Mouse (Mus musculus) mature B cell (primary cell): ENCODE results near the gene Tmem251.

Experiments used
- in situ Hi-C: fragments of 300-500 bp; cut with MboI; formaldehyde crosslinking; loops from 2 replicates; pipeline ENCODE4 v1.14.3; 2019

The Tmem251 gene

GRCm38 (mm10) chr12:102743589-102744574 lies at the start of gene Tmem251, which contains the start of gene Moap1:
Gene Tmem251, plus strand, starts transcription at chr12:102743762.
Gene Moap1, minus strand, starts transcription at chr12:102743661.
- in situ Hi-C loops = loop anchor here (25.0 kb wide), 2 partner anchors 318 to 782 kb away; partner anchors contain the start of gene Atxn3

DNA sequence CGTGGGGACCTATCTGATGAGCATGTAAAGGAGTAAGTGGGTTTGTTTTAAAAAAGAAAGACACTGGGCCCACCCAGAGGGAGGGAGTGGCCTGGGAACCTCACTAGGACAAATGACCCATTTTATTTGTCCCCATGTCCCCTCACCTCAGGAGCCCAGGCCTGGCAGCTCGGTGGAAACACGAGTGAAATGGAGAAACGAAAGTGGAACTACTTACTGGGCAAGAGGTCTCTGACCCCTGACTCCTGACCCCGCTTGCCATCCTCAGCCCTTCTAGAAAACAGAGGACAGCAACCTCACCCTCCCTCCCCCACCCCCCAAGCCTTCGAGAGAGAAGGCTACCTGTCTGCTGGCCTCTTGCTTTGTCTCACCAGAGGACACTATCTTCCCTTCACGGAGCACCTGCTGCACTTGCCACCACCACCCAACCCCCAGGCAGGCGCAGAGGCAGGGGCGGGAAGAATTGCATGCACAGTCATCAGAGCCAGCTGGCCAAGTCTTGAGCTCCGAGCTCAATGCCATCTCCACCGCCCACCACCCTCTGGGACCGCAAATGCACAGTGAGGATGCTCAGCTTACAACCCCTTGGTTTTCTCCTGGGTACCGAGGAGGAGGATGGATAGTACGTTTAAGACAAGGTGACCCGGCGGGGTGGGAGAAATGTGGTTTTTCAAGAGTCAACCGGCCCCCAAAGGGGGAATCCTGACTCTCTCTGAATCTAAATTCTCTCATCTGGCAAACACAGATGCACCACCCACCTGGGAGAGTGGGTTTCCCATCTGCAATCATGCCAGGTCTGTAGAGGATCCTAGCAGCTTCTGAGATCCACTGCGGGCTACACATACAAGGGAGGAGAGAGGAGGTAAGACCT lies 48.0 kb upstream of the Tmem251 start:
- in situ Hi-C loops = no loop called here

GRCm38 (mm10) chr12:102696635-102697354 lies 46.8 kb upstream of the Tmem251 start:
- in situ Hi-C loops = no loop called here

- in situ Hi-C loops = no loop called here
Measured at GRCm38 (mm10) chr12:102697381-102697780, 46.2 kb upstream of the Tmem251 start.

DNA sequence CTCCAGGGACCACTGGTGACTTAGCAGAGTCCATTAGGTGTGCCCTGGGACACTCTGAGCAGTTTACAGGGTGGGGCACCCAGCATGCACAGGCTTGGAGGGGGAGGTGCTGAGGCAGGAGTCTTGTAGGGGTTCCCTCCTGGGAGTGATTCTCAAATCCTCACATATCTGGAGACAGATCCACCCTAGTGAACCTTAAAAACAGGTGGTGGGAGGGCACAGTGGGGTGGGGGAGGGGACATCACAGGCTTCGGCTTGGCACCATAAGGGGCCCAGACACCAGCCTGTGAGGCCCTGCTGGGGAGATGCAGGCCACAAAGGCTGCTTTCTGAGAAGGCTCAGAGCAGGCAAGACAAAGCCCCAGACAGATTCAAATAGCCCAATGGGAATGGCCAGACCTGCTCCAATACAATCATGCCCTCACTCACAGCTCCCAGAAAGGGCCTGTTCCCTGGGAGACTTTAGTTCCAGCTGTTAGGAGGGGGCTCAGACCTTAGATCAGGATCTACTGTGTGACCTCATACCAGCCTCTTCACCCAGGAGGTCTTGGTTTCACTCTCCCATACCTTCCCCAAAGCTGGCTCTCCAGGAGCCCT lies 45.4 kb upstream of the Tmem251 start:
- in situ Hi-C loops = no loop called here

- in situ Hi-C loops = no loop called here
Measured at GRCm38 (mm10) chr12:102699156-102699555, 44.4 kb upstream of the Tmem251 start.

- in situ Hi-C loops = no loop called here
Measured at GRCm38 (mm10) chr12:102700453-102700852, 43.1 kb upstream of the Tmem251 start.

DNA sequence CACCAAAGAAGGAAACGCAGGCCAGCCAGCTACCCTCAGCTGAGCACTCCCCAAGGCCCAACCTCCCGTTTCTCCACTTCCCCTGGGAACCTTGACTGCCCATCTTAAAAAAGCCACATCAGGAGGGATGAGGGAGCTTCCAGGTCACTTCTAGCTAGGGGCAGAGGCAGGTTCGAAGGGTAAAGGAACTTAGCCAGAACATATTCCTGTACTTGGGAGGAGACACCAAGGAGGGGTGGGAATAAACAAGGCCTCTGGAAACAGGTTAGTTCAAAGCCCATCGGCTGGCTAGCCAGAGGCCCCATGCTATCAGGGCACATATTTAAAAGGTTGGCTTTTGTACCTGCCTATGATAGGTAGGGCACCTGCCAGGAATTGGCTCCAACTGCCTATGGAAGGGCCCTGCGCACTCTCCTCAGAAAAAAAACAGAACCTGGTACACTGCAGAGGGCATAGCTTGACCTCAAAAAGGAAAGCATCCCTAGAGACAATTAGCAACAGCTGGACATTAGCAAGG lies 41.8 kb upstream of the Tmem251 start:
- in situ Hi-C loops = no loop called here

DNA sequence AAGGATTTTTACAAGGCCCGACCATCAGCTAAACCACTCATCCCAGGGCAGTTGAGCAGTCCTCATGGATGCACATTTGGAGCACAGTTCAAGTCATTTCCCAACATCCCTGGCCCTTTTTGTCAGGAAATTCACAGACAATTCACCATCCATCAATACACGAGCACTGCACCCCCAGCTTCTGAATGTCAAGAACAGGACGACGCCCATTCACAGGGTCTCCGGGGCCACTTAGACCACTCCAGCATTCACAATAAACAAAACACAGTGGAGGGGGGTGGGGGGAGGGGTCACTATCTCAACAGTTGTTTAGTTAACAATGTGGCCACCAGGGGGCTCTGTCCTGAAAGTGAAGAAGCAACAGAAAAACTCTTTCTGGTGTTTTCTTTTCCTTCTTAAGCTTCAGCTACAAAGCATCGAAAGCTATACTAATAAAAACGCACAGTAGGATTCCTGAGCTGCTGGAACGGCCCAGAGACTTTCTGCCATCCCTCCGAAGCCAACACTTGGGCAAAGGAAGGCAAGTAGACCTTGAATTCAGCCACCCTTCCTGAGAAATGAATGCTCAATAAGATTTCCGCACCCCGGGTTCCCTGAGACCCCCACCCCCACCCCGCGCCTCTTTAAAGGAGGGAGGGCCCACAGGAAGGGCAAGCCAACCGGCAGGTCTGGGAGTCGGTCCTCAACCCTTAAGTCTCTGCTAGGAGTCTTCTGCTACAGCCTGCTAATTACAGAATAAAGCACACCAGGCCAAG lies 41.0 kb upstream of the Tmem251 start:
- in situ Hi-C loops = no loop called here

DNA sequence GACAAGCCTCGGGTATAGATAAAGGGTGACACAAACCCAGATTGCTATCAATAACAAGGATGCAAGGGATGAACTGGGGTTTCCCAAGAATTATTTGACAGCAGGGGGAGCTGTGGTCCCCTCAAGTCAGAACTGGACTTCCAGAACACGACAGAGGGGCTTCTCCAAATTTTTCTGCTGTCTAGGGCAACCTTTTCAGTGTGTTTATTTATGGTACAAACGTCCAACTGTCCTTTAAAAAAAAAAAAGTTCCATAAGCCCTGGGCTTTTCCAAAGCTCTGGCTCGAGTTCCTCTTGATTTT lies 40.5 kb upstream of the Tmem251 start:
- in situ Hi-C loops = no loop called here

DNA sequence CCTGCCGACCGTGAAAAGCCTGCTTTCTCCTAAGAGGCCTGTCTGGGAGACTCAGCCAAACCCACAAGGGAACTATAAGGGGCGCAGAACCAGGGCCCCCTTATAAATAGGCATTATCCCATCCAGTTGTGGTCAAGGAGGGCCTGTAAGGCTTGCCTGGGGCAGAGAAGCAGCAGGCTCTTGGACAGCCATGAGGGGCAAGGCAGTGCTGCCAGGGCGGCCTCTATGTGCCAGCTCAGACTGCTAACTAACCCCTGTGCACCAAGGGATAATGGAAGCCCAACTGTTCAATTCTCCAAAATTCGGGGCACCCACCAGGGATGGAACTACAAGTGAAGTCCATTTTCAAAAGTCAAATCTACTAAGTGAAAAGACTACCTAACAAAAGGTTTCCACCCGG lies 40.1 kb upstream of the Tmem251 start:
- in situ Hi-C loops = no loop called here

- in situ Hi-C loops = no loop called here
Measured at GRCm38 (mm10) chr12:102703921-102704408, 39.6 kb upstream of the Tmem251 start.

DNA sequence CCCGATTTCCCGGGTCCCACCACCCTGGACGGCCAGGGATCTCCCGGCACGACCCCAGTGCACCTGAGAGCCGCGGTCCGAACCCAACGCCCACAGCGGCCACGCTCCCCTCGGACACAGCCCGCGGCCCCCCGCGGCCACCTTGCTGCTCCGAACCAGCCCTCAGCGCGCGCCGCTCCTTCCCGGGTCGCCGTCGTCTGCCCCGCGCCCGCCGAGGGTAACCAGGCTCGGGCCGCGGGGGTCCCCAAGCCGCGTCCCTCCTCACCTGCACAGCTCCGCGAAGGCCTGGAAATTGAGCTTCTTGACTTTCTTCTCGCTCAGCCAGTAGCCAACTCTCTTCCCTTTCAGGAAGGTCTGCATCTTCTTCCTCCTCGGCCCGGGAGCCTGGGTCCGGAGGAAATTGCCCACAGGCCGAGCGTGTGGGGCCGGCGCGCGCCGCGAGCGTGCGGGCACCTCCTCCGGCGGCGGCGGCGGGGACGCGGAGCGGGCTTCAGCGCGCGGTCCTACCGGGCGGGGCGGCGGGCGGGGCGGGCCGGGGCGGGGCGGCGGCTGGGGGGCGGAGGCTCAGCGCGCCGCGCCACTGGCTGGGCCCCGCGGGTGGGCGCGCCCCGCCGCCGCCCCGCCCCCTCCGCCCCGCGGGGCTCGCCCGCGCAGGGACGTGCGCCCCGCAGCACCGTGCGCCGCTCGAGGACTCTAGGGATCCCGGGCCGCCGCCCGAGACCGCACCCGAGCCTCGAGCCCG lies 38.9 kb upstream of the Tmem251 start, which contains the start of gene Itpk1:
TSS of gene Itpk1 (minus strand) at position 474 of the 742 bp plus-strand sequence.
- in situ Hi-C loops = no loop called here

- in situ Hi-C loops = no loop called here
Measured at GRCm38 (mm10) chr12:102705216-102705871, 38.2 kb upstream of the Tmem251 start.

GRCm38 (mm10) chr12:102705906-102706640 lies 37.5 kb upstream of the Tmem251 start:
- in situ Hi-C loops = no loop called here

- in situ Hi-C loops = no loop called here
Measured at GRCm38 (mm10) chr12:102706833-102707463, 36.6 kb upstream of the Tmem251 start.

GRCm38 (mm10) chr12:102708220-102708619 lies 35.3 kb upstream of the Tmem251 start:
- in situ Hi-C loops = no loop called here

DNA sequence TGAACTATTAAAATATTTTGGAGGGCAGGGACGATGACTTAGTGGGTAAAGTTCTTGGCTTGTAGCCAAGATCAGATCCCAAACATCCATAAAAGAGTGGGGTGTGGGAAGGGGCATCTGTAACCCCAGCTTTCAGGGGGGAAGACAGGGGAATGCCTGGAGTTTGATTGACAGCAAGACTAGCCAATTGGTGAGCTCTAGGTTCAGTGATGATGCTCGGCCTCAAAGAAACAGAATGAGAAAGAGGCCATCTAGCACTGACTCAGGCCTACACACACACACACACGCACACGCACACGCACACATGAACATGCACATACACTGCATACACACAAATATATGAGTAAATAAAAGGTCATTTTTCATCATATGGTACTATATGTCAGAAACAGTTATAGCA lies 33.7 kb upstream of the Tmem251 start:
- in situ Hi-C loops = no loop called here
